Mouse (Mus musculus): ENCODE results near the gene S1pr3. TPM values are rescaled to one million over a fixed set of nuclear protein-coding genes. Genes with fewer than 3 reads are reported as not detected.

S1pr3 gene
- total RNA-seq (2023): 59.1 to 72.1 TPM (median 64.4 TPM) in 4 replicates

DNA sequence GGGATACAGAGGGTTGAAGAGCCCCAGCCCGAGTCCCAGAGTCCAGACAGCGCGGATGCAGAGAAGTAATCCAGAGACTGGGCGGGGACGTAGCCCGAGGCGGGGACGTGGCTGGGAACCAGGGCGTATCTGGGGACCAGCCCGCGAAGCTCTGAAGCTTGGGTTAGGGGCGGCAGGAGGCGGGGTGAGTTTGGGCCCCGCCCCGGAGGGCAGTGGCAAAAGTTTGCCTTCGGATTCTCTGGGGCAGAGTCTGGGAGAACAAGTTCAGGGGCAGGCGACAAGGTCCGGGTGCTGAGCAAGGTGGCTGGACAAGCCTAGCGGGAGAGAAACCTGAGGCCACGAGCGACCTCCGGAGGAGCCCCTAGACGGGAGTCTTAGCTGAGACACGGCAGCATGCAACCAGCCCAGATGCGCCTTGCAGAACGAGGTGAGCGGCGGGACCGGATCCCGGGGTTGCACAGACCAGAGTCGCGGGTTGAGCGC lies at the start of gene S1pr3:
Gene S1pr3 (plus strand): TSS at position 121 of the 483 bp plus-strand sequence.

Other genes with a start within 250 kb of the S1pr3 start
- gene Nxnl2, start 237.6 kb upstream of the S1pr3 start, total RNA-seq (2023): 2.3 to 2.9 TPM (median 2.7 TPM) in 4 replicates
- not detected in 4 replicates for gene Shc3, start 160.8 kb downstream of the S1pr3 start, total RNA-seq (2023)
- gene Cks2, start 236.6 kb downstream of the S1pr3 start, total RNA-seq (2023): 23.2 to 28.7 TPM (median 26.7 TPM) in 4 replicates
- 57.7 to 64.2 TPM (median 62.5 TPM) in 4 replicates for gene Secisbp2, start 243.1 kb downstream of the S1pr3 start, total RNA-seq (2023)